Mouse (Mus musculus) testis, adult 2 months (tissue): ENCODE measurements around the gene Klhl40. TPM values are rescaled to one million over a fixed set of nuclear protein-coding genes. Genes with fewer than 3 reads are reported as not detected.

Experiments used
- H3K27ac ChIP-seq: fragments of 200-500 bp; 2 replicates; pipeline ENCODE4 v1.5.1; 2012; ENCODE audit warnings: low read depth, low read length; ENCODE audit not compliant: control insufficient read depth, insufficient read depth
- H3K27me3 ChIP-seq: fragments of 200-500 bp; 2 replicates; pipeline ENCODE4 v1.6.1; 2012; ENCODE audit warnings: mild to moderate bottlenecking, low read length, moderate library complexity; ENCODE audit not compliant: control insufficient read depth, insufficient read depth
- H3K36me3 ChIP-seq: fragments of 200-500 bp; 2 replicates; pipeline ENCODE4 v1.6.1; 2012; ENCODE audit warnings: mild to moderate bottlenecking, low read length; ENCODE audit not compliant: control insufficient read depth, insufficient read depth
- H3K4me1 ChIP-seq: fragments of 200-500 bp; 2 replicates; pipeline ENCODE4 v1.6.1; 2012; ENCODE audit warnings: low read length; ENCODE audit not compliant: control insufficient read depth, insufficient read depth
- H3K4me3 ChIP-seq: fragments of 200-500 bp; 2 replicates; pipeline ENCODE4 v1.5.1; 2012; ENCODE audit warnings: low read depth, mild to moderate bottlenecking, low read length, moderate library complexity, mixed read lengths; ENCODE audit not compliant: control insufficient read depth
- CTCF ChIP-seq: fragments of 200-500 bp; IDR thresholded peaks from 2 replicates; pipeline ENCODE4 v1.5.1; 2012; ENCODE audit warnings: low read depth, mild to moderate bottlenecking, inconsistent platforms, low read length, moderate library complexity; ENCODE audit not compliant: control insufficient read depth, insufficient read depth, insufficient replicate concordance
- POLR2A ChIP-seq: fragments of 200-500 bp; IDR thresholded peaks from 2 replicates; pipeline ENCODE4 v1.6.1; 2012; ENCODE audit warnings: low read depth, mild to moderate bottlenecking, inconsistent platforms, low read length, moderate library complexity; ENCODE audit not compliant: control insufficient read depth
- polyA plus RNA-seq: library from polyadenylated mRNA; depleted of rRNA; stranded (reverse); fragments of >200 nt; gene quantifications from 2 replicates; pipeline ENCODE4 v1.2.3, GENCODE M21; 2012

Gene Klhl40
- polyA plus RNA-seq, 1 experiment, result 0.14 TPM

- TF ChIP-seq POLR2A (no peak), CTCF (no peak)
- Histone ChIP-seq H3K4me1 (peaks cover 2% of the 10 kb centered on the region; the same call in 1 of the 2 replicates), H3K27ac (no peak overlapping the region), H3K4me3 (no peak overlapping the region), H3K27me3 (no peaks in the 10 kb centered on the region), H3K36me3 (no peaks in the 10 kb centered on the region; the same call in none of the 2 replicates)
These were observed 20.3 kb downstream of the Klhl40 start for GRCm38 (mm10) chr9:121797722-121798121.

DNA sequence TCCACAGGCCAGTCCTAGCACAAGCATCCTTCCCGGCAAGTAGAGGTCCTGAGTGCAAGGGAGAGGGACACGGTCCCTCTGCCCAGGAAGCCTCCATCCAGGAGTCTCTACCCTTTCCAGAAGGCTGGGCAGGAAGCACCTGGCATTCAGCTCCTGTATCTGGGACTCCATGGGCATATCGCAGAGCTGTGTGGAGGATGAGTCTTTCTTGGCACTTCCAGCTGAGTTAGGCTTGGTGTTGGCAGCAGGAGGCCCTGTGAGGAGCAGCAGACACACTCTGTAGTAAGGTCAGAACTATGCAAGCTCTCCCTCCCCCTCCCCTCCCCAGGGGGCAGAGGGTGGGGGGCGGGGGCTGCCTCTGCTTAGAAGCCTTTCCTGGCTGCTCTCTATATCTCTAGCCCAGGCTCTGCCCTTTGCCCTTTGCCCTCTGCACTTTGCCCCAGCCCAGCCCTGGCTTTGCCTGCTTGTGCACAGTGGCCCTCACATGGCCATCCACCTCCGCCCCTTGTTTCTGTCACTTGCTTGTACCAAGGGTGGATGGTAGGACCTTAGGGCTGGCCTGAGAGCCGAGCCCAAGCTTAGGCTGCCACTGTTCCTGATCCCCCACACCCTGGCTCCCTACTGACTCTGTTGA, 21.6 kb downstream of the Klhl40 start:
- no peak for TF ChIP-seq CTCF
- TF ChIP-seq POLR2A, result no peak
- no peaks in the 10 kb centered on the region for H3K27me3 ChIP-seq
- no peaks in the 10 kb centered on the region; the same call in none of the 2 replicates for H3K36me3 ChIP-seq
- no peak overlapping the region for H3K27ac ChIP-seq
- H3K4me1 ChIP-seq, result peaks cover 2% of the 10 kb centered on the region; the same call in 1 of the 2 replicates
- H3K4me3 ChIP-seq, result no peak overlapping the region

DNA sequence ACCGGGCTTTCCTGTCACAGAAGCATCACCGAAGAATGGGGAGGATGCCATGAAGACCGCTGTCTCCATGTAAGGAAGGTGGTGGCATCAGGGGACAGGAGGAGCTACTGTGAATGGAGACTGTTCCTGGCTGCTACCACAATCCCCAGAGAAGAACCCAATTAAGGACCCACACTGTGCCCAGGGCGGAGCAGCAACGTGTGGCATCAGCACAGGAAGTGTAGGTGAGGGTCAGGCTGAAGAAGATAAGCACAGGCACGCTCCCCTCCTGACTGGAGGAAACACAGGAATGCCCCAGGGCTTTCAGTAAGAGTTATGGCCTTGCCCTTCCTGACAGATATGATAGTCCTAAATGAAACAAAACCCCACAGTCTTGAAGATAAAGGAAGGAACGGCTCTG, 25.3 kb downstream of the Klhl40 start:
- H3K27ac ChIP-seq, result no peak overlapping the region
- H3K27me3 ChIP-seq, result no peaks in the 10 kb centered on the region
- no peak overlapping the region for H3K4me3 ChIP-seq
- H3K4me1 ChIP-seq, result peaks cover 2% of the 10 kb centered on the region; the same call in 1 of the 2 replicates
- H3K36me3 ChIP-seq, result no peaks in the 10 kb centered on the region; the same call in none of the 2 replicates
- TF ChIP-seq CTCF (no peak), POLR2A (no peak)

GRCm38 (mm10) chr9:121807546-121807945, 30.1 kb downstream of the Klhl40 start:
- Histone ChIP-seq H3K36me3 (no peaks in the 10 kb centered on the region), H3K27me3 (no peaks in the 10 kb centered on the region), H3K4me3 (no peak overlapping the region), H3K27ac (no peak overlapping the region), H3K4me1 (no peaks in the 10 kb centered on the region; the same call in 1 of the 2 replicates)
- TF ChIP-seq POLR2A, result no peak
- TF ChIP-seq CTCF, result no peak

DNA sequence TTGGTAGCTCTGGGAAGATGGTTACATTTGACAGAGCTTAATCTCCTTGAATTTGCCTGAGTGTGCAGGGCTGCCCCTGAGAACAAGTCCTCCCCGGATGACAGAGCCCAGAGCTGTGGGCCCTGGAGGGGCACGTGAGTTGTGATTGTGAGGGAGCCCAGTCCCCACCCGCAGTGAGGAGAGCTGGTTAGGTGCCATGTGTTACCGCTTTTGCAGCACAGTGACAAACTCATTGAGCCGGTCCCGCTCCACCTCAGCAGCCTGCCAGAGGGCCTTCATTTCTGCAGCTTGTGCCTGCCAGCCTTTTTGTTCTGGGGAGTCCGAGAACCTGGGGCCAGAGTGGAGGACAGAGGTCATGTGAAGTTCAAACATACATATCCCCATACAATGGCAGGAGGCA, 30.5 kb downstream of the Klhl40 start:
- H3K4me3 ChIP-seq, result no peak overlapping the region
- no peaks in the 10 kb centered on the region; the same call in 1 of the 2 replicates for H3K4me1 ChIP-seq
- TF ChIP-seq POLR2A (no peak), CTCF (no peak)
- H3K36me3 ChIP-seq, result no peaks in the 10 kb centered on the region
- H3K27me3 ChIP-seq, result no peaks in the 10 kb centered on the region
- H3K27ac ChIP-seq, result no peak overlapping the region

- Histone ChIP-seq H3K4me3 (no peak overlapping the region), H3K27ac (no peak overlapping the region), H3K36me3 (no peaks in the 10 kb centered on the region), H3K4me1 (no peaks in the 10 kb centered on the region), H3K27me3 (no peaks in the 10 kb centered on the region)
- TF ChIP-seq POLR2A, result no peak
- TF ChIP-seq CTCF, result no peak
These were observed 31.1 kb downstream of the Klhl40 start for GRCm38 (mm10) chr9:121808511-121808910.

DNA sequence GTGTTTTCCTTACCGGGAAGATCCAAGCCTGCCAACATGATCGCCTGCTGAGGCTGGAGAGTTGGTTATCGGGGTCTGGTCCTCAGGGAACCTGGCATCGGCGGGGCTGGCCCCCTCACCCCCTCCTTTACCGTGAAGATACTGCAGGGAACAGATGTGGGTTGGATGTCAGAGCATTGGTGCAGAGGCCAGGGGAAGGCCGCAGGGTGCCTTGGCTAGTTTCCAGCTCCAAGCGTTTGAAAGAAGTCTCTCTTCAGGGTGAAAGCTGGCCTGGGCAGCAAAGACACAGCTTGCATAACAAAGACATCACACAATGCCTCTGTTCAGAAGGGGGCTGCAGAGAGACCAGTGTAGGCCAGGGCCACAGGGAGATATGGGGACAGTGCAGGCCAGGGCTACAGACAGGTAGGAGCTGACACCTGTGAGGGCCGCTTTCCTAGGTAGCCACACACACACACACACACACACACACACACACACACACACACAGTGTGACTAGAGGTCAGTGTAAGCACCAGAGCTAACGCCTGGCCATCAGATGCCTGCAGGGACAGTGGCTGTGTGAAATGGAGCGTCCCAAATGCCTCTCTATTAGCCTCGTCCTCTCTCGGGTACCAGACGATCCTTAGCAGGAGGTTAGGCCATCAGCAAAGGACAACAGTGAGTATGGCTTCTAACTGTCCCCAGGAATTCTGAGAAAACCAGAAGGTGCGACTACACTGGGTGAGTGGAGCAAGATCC, 32.8 kb downstream of the Klhl40 start:
- Histone ChIP-seq H3K36me3 (no peaks in the 10 kb centered on the region), H3K27me3 (no peaks in the 10 kb centered on the region), H3K4me3 (no peak overlapping the region), H3K27ac (no peak overlapping the region), H3K4me1 (no peaks in the 10 kb centered on the region)
- TF ChIP-seq POLR2A (no peak), CTCF (no peak)

DNA sequence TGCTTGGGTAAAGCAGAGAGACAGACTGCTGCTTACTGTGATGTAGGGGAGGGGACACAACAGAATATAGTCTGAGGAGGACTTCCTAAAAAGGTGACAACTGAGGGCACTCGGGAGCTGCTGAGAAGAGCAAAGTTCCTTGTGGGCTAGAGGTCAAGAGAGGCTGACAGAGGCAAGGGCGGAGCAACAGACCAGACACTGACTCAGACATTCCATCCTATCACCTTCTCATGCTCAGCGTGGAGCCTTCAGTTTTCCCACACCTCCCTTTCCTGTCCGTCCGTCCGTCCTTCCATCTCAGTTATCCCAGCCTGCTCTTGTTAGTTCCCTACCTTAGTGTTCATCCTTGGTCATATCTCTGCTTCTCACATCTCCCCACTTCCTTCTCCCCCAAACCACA, 37.8 kb downstream of the Klhl40 start:
- Histone ChIP-seq H3K4me1 (peaks cover 2% of the 10 kb centered on the region; the same call in 1 of the 2 replicates), H3K36me3 (no peaks in the 10 kb centered on the region), H3K27ac (no peak overlapping the region), H3K4me3 (no peak overlapping the region), H3K27me3 (no peaks in the 10 kb centered on the region)
- no peak for TF ChIP-seq CTCF
